In genomic region chr4:97772641-97773040, GRCm38 (mm10) we compare ENCODE assay signal across 8 mouse cellular contexts. TPM values are rescaled to one million over a fixed set of nuclear protein-coding genes. Genes with fewer than 3 reads are reported as not detected.
DNase-seq lines count a peak whose midpoint lies in the region; ATAC-seq and TF ChIP-seq lines count a peak whose summit lies in the region.

Gene Nfia, plus strand, starts transcription at chr4:97772734.

- CTCF ChIA-PET in Patski (lab: Charles Lee) = interaction anchor here (1.0 to 1.2 kb wide), 3 partner anchors 25 to 95 kb away, joined by 3 to 5 read pairs (median 4); no protein-coding TSS in a partner anchor

- no peaks in the 10 kb centered on the region for H3K36me3 ChIP-seq in hindbrain, postnatal 0 days (ENCODE audit: insufficient read depth, low read length)
- H3K36me3 ChIP-seq in lung, postnatal 0 days (ENCODE audit: insufficient read depth, low read length) = no peaks in the 10 kb centered on the region

- H3K4me2 ChIP-seq in hindbrain, postnatal 0 days (ENCODE audit: low read depth, low read length) = peak within 1 kb of the TSS; percentile 85
- H3K4me2 ChIP-seq in lung, postnatal 0 days (replicated peaks; ENCODE audit: low read depth, low read length) = peak within 1 kb of the TSS; percentile 61

- under 1% methylated on average over 9 of the region's 9 CpGs for WGBS in hindbrain, postnatal 0 days
- 0% methylated on average over 9 of the region's 9 CpGs for WGBS in lung, postnatal 0 days

- H3K27ac ChIP-seq in gastrocnemius, adult 2 months = peak within 1 kb of the TSS; percentile 95
- H3K27ac ChIP-seq in hindbrain, postnatal 0 days = peak within 1 kb of the TSS; percentile 82
- H3K27ac ChIP-seq in lung, postnatal 0 days (ENCODE audit: low read length) = peak within 1 kb of the TSS; percentile 95

- no peak for DNase-seq in layer of hippocampus, adult 8-10 months (ENCODE audit: low spot score in 2 of 2)
- no peak for DNase-seq in layer of hippocampus, adult 9-10 months (ENCODE audit: low spot score)
- no peak for DNase-seq in Patski (ENCODE audit: low read depth, low spot score)
- DNase-seq in gastrocnemius, adult 2 months = no peak
- DNase-seq in hindbrain, postnatal 0 days (ENCODE audit: low spot score) = peak; percentile 60
- peak; percentile 94 for DNase-seq in lung, postnatal 0 days (ENCODE audit: low spot score)
- DNase-seq in natural killer cell, adult 2 months (ENCODE audit: low spot score in 2 of 2) = no peak
- DNase-seq in spleen, adult 12 weeks (ENCODE audit: low spot score) = no peak

- intact Hi-C loops in gastrocnemius, adult 2 months (cut with DNase I) = loop anchor here (2.0 kb wide), 1 partner anchor 96 kb away; no protein-coding TSS in a partner anchor

- TF ChIP-seq CTCF in Patski (IDR thresholded peaks at IDR 0.05) = no peak
- TF ChIP-seq CTCF in gastrocnemius, adult 2 months (IDR thresholded peaks at IDR 0.05) = no peak
- no peak for TF ChIP-seq CTCF in hindbrain, postnatal 0 days (IDR thresholded peaks at IDR 0.05; ENCODE audit: low read depth)
- no peak for TF ChIP-seq CTCF in lung, postnatal 0 days (IDR thresholded peaks at IDR 0.05)

- peak within 1 kb of the TSS; percentile 86 for H3K4me3 ChIP-seq in gastrocnemius, adult 2 months
- H3K4me3 ChIP-seq in hindbrain, postnatal 0 days (ENCODE audit: low read length) = peak within 1 kb of the TSS; percentile 40
- peak within 1 kb of the TSS; percentile 52 for H3K4me3 ChIP-seq in lung, postnatal 0 days (ENCODE audit: low read depth, low read length)

- ATAC-seq in Patski = no peak
- ATAC-seq in hindbrain, postnatal 0 days = no peak
- peak; percentile 5; the same call in 1 of the 2 replicates for ATAC-seq in lung, postnatal 0 days

- TF ChIP-seq EP300 in lung, postnatal 0 days (IDR thresholded peaks at IDR 0.05) = no peak

- no peaks in the 10 kb centered on the region for H3K27me3 ChIP-seq in Patski
- H3K27me3 ChIP-seq in hindbrain, postnatal 0 days (ENCODE audit: insufficient read depth, low read length) = no peaks in the 10 kb centered on the region
- H3K27me3 ChIP-seq in lung, postnatal 0 days (replicated peaks; ENCODE audit: insufficient read depth, low read length) = no peaks in the 10 kb centered on the region

- peak within 1 kb of the TSS; percentile 49 for H3K9ac ChIP-seq in hindbrain, postnatal 0 days (replicated peaks; ENCODE audit: low read length)
- peak within 1 kb of the TSS; percentile 39 for H3K9ac ChIP-seq in lung, postnatal 0 days (replicated peaks; ENCODE audit: low read depth)

- H3K9me3 ChIP-seq in hindbrain, postnatal 0 days (ENCODE audit: low read length) = no peaks in the 10 kb centered on the region
- H3K9me3 ChIP-seq in lung, postnatal 0 days (ENCODE audit: low read length) = no peaks in the 10 kb centered on the region

- no peaks in the 10 kb centered on the region for H3K4me1 ChIP-seq in hindbrain, postnatal 0 days (ENCODE audit: insufficient read depth, low read length)
- no peaks in the 10 kb centered on the region; the same call in 1 of the 2 replicates for H3K4me1 ChIP-seq in lung, postnatal 0 days (ENCODE audit: insufficient read depth, low read depth, low read length)

- POLR2A ChIA-PET in Patski (lab: Charles Lee) = interaction anchor here (0.6 to 1.0 kb wide), 7 partner anchors 21 to 601 kb away, joined by 3 to 8 read pairs (median 5); no protein-coding TSS in a partner anchor

- in situ Hi-C loops in Patski (cut with MboI; ENCODE audit: low pct_unique_long_range_greater_than_20kb) = loop anchor here (10.0 kb wide), 1 partner anchor 332 kb away; no protein-coding TSS in a partner anchor

RNA-seq across cellular contexts. Expression of gene Nfia, which starts in this region (rescaled TPM):
- total RNA-seq in layer of hippocampus, adult 8-10 months (2022) = 100 to 1,000 TPM in 1 of 4 experiments, 10 to 100 TPM in 3; 94.9 to 110 (median 97.8) TPM
- 40.5 TPM for polyA plus RNA-seq in Patski (2021)
- total RNA-seq in gastrocnemius, adult 2 months (2021) = 10 to 100 TPM; 57.0 to 57.8 TPM
- total RNA-seq in hindbrain, postnatal 0 days (2014; rRNA removed) = 73.5 and 97.2 TPM in 2 replicates
- polyA plus RNA-seq in hindbrain, postnatal 0 days (2015; fragmentation: Nextera tagmentation; extraction: Ambion mirVana) = 71.0 and 76.8 TPM in 2 replicates
- polyA plus RNA-seq in lung, postnatal 0 days (2015; fragmentation: Nextera tagmentation; extraction: Ambion mirVana) = 40.5 and 45.4 TPM in 2 replicates

Comparison
In these comparisons a context has a peak if more than half of its experiments do, and no peak if none do; other contexts are left out.
1. DNase-seq: peak in hindbrain, postnatal 0 days (single experiment) and lung, postnatal 0 days (single experiment); none in layer of hippocampus, adult 8-10 months (0 of 2), layer of hippocampus, adult 9-10 months (single experiment), Patski (single experiment), gastrocnemius, adult 2 months (single experiment), natural killer cell, adult 2 months (0 of 2) and spleen, adult 12 weeks (single experiment).
2. Peak in every context shown above with its lines, with median percentiles within 50 percentile points of each other: H3K27ac ChIP-seq and H3K4me3 ChIP-seq.